Mouse (Mus musculus) left cerebral cortex, postnatal 25 days (tissue): ENCODE results near the gene Tssc4. TPM values are rescaled to one million over a fixed set of nuclear protein-coding genes. Genes with fewer than 3 reads are reported as not detected.
A peak's percentile ranks its signal among the peaks of the same experiment; 100 is the strongest.

Source experiments
- DNase-seq, 2 experiments: peaks; one replicate each; pipeline ENCODE4 v3.0.0; 2022; ENCODE audit warnings: low spot score in 2 of 2, mixed read lengths in 1 of 2
- intact Hi-C: fragments of 180-260 bp; cut with DNase I; formaldehyde crosslinking; loops from one replicate; pipeline ENCODE4 v1.15.1; 2025
- total RNA-seq, 2 experiments: library from RNA; stranded (reverse); gene quantifications; 2 replicates each; pipeline ENCODE4 v1.2.3; 2021

The Tssc4 gene
- total RNA-seq = 10 to 100 TPM; 40.1 to 45.4 TPM

GRCm38 (mm10) chr7:143068882-143069591 is at the start of gene Tssc4:
Gene Tssc4 (plus strand): TSS chr7:143069249.
- peak; percentile 99 to 100 for DNase-seq
- intact Hi-C loops = loop anchor here (1.0 kb wide), 2 partner anchors 15 to 61 kb away; no protein-coding TSS in a partner anchor

- no peak for DNase-seq
- intact Hi-C loops = no loop called here
These were observed 49.0 kb upstream of the Tssc4 start for GRCm38 (mm10) chr7:143020040-143020439.

- DNase-seq = peak in 1 of 2 experiments; percentile 31
- intact Hi-C loops = no loop called here
These were observed 48.3 kb upstream of the Tssc4 start for GRCm38 (mm10) chr7:143020764-143021163.

- no peak for DNase-seq
- intact Hi-C loops = no loop called here
These were observed 47.5 kb upstream of the Tssc4 start for GRCm38 (mm10) chr7:143021356-143022164.

- DNase-seq = no peak
- intact Hi-C loops = no loop called here
These were observed 45.5 kb upstream of the Tssc4 start for GRCm38 (mm10) chr7:143023499-143023898.

GRCm38 (mm10) chr7:143024293-143024692 is 44.8 kb upstream of the Tssc4 start:
- DNase-seq = no peak
- intact Hi-C loops = no loop called here

GRCm38 (mm10) chr7:143025496-143025895 is 43.6 kb upstream of the Tssc4 start:
- intact Hi-C loops = no loop called here

GRCm38 (mm10) chr7:143027196-143027595 is 41.9 kb upstream of the Tssc4 start:
- intact Hi-C loops = no loop called here
- DNase-seq = no peak

More at GRCm38 (mm10) chr7:143025496-143025895, 43.6 kb upstream of the Tssc4 start:
- DNase-seq = no peak

GRCm38 (mm10) chr7:143031816-143032215 is 37.2 kb upstream of the Tssc4 start:
- no peak for DNase-seq
- intact Hi-C loops = no loop called here

- intact Hi-C loops = no loop called here
- peak in 1 of 2 experiments; percentile 67 for DNase-seq
These were observed 35.5 kb upstream of the Tssc4 start for GRCm38 (mm10) chr7:143033581-143033980.

GRCm38 (mm10) chr7:143034112-143034511 is 34.9 kb upstream of the Tssc4 start:
- DNase-seq = no peak
- intact Hi-C loops = no loop called here

- intact Hi-C loops = no loop called here
- no peak for DNase-seq
These were observed 34.3 kb upstream of the Tssc4 start for GRCm38 (mm10) chr7:143034519-143035450.

- DNase-seq = no peak
- intact Hi-C loops = no loop called here
These were observed 32.3 kb upstream of the Tssc4 start for GRCm38 (mm10) chr7:143036787-143037186.

GRCm38 (mm10) chr7:143037306-143037705 is 31.7 kb upstream of the Tssc4 start:
- DNase-seq = no peak
- intact Hi-C loops = no loop called here

GRCm38 (mm10) chr7:143038174-143038931 is 30.7 kb upstream of the Tssc4 start:
- DNase-seq = no peak
- intact Hi-C loops = no loop called here

GRCm38 (mm10) chr7:143040561-143040960 is 28.5 kb upstream of the Tssc4 start:
- intact Hi-C loops = no loop called here
- DNase-seq = no peak

GRCm38 (mm10) chr7:143041138-143041822 is 27.8 kb upstream of the Tssc4 start:
- intact Hi-C loops = no loop called here
- DNase-seq = no peak

- intact Hi-C loops = no loop called here
- no peak for DNase-seq
These were observed 27.0 kb upstream of the Tssc4 start for GRCm38 (mm10) chr7:143042089-143042488.
